Mouse (Mus musculus) neural tube, embryonic 12.5 days (tissue): ENCODE results near the gene Romo1. TPM values are rescaled to one million over a fixed set of nuclear protein-coding genes. Genes with fewer than 3 reads are reported as not detected.
A peak's percentile ranks its signal among the peaks of the same experiment; 100 is the strongest.

Source experiments
- ATAC-seq: fragments of 200-750 bp; cut with Nextera tagmentation; 2 replicates; pipeline ENCODE4 v1.8.0; 2017; ENCODE audit warnings: low read depth, mild to moderate bottlenecking, moderate TSS enrichment, moderate library complexity; ENCODE audit not compliant: low FRiP score
- H3K27ac ChIP-seq: fragments of 300-500 bp; sonication (generic); 2 replicates; pipeline ENCODE4 v1.5.1; 2016
- H3K27me3 ChIP-seq: fragments of 300-500 bp; sonication (generic); replicated peaks from 2 replicates; pipeline ENCODE4 v1.6.1; 2016; ENCODE audit warnings: mild to moderate bottlenecking
- H3K36me3 ChIP-seq: fragments of 300-500 bp; sonication (generic); 2 replicates; pipeline ENCODE4 v1.6.1; 2016; ENCODE audit warnings: mild to moderate bottlenecking
- H3K4me1 ChIP-seq: fragments of 300-500 bp; sonication (generic); 2 replicates; pipeline ENCODE4 v1.6.1; 2016
- H3K4me2 ChIP-seq: fragments of 300-500 bp; sonication (generic); replicated peaks from 2 replicates; pipeline ENCODE4 v1.6.1; 2016; ENCODE audit warnings: mild to moderate bottlenecking
- H3K4me3 ChIP-seq: fragments of 300-500 bp; sonication (generic); 2 replicates; pipeline ENCODE4 v1.5.1; 2016
- H3K9ac ChIP-seq: fragments of 300-500 bp; sonication (generic); 2 replicates; pipeline ENCODE4 v1.6.1; 2016; ENCODE audit warnings: mild to moderate bottlenecking
- H3K9me3 ChIP-seq: fragments of 300-500 bp; sonication (generic); 2 replicates; pipeline ENCODE4 v1.6.1; 2016; ENCODE audit warnings: mild to moderate bottlenecking
- WGBS: fragments of 180-500 bp; shearing (Covaris S2); methylation state at CpG from one replicate; pipeline ENCODE4 v1.1.7; 2016; 5-methylcytosine and 5-hydroxymethylcytosine counted together
- polyA plus RNA-seq: library from polyadenylated mRNA; unstranded; fragments of >200 nt; fragmentation: Nextera tagmentation; extraction: Ambion mirVana; gene quantifications from 2 replicates; pipeline ENCODE4 v1.2.1, GENCODE M21; 2016

The Romo1 gene
- polyA plus RNA-seq, 1 experiment from 2014 or later = 445 TPM

GRCm38 (mm10) chr2:156145486-156146130, 1.8 kb downstream of the Romo1 start:
- Histone ChIP-seq H3K27me3 (no peaks in the 10 kb centered on the region), H3K9ac (no peak overlapping the region), H3K4me1 (peaks cover 12% of the 10 kb centered on the region), H3K4me3 (no peak overlapping the region), H3K36me3 (peaks cover 38% of the 10 kb centered on the region), H3K4me2 (peak overlapping the region; percentile 74), H3K27ac (no peak overlapping the region), H3K9me3 (no peaks in the 10 kb centered on the region)
- no peak for ATAC-seq
- 67% methylated on average over 11 of the region's 11 CpGs for WGBS

- Histone ChIP-seq H3K9ac (no peak overlapping the region), H3K4me3 (no peak overlapping the region), H3K27me3 (no peaks in the 10 kb centered on the region), H3K4me1 (peaks cover 12% of the 10 kb centered on the region), H3K27ac (no peak overlapping the region), H3K9me3 (no peaks in the 10 kb centered on the region), H3K36me3 (peaks cover 44% of the 10 kb centered on the region), H3K4me2 (no peak overlapping the region)
- no peak for ATAC-seq
- WGBS = 77% methylated on average over 5 of the region's 5 CpGs
These were observed 2.6 kb downstream of the Romo1 start for GRCm38 (mm10) chr2:156146272-156146989.

- no peak overlapping the region for H3K27ac ChIP-seq
- ATAC-seq = no peak
- no peak overlapping the region for H3K4me2 ChIP-seq
- H3K4me1 ChIP-seq = peaks cover 12% of the 10 kb centered on the region
- H3K4me3 ChIP-seq = no peak overlapping the region
- no peak overlapping the region for H3K9ac ChIP-seq
- H3K27me3 ChIP-seq = no peaks in the 10 kb centered on the region
- no peaks in the 10 kb centered on the region for H3K9me3 ChIP-seq
- peaks cover 44% of the 10 kb centered on the region for H3K36me3 ChIP-seq
- 94% methylated on average over 3 of the region's 3 CpGs for WGBS
These were observed 3.6 kb downstream of the Romo1 start for GRCm38 (mm10) chr2:156147316-156147915.

- Histone ChIP-seq H3K36me3 (peaks cover 65% of the 10 kb centered on the region), H3K9me3 (no peaks in the 10 kb centered on the region), H3K4me1 (no peaks in the 10 kb centered on the region), H3K9ac (no peak overlapping the region), H3K27ac (no peak overlapping the region), H3K4me2 (no peak overlapping the region), H3K4me3 (no peak overlapping the region), H3K27me3 (no peaks in the 10 kb centered on the region)
- ATAC-seq = no peak
These were observed 7.7 kb downstream of the Romo1 start for GRCm38 (mm10) chr2:156151538-156151937.

GRCm38 (mm10) chr2:156165478-156165877, 21.6 kb downstream of the Romo1 start:
- no peak overlapping the region for H3K4me2 ChIP-seq
- peaks cover 76% of the 10 kb centered on the region for H3K36me3 ChIP-seq
- ATAC-seq = no peak
- no peaks in the 10 kb centered on the region for H3K9me3 ChIP-seq
- no peak overlapping the region for H3K27ac ChIP-seq
- H3K27me3 ChIP-seq = no peaks in the 10 kb centered on the region
- no peak overlapping the region for H3K4me3 ChIP-seq
- WGBS = 98% methylated on average over 1 of the region's 1 CpGs
- no peak overlapping the region for H3K9ac ChIP-seq
- H3K4me1 ChIP-seq = no peaks in the 10 kb centered on the region

GRCm38 (mm10) chr2:156166557-156166956, 22.7 kb downstream of the Romo1 start:
- Histone ChIP-seq H3K9me3 (no peaks in the 10 kb centered on the region), H3K4me1 (no peaks in the 10 kb centered on the region), H3K4me3 (no peak overlapping the region), H3K36me3 (peaks cover 78% of the 10 kb centered on the region), H3K4me2 (no peak overlapping the region), H3K27me3 (no peaks in the 10 kb centered on the region), H3K9ac (no peak overlapping the region), H3K27ac (no peak overlapping the region)
- 95% methylated on average over 5 of the region's 5 CpGs for WGBS
- no peak for ATAC-seq

- Histone ChIP-seq H3K27me3 (no peaks in the 10 kb centered on the region), H3K4me1 (peaks cover 21% of the 10 kb centered on the region), H3K4me3 (no peak overlapping the region), H3K27ac (no peak overlapping the region), H3K9ac (no peak overlapping the region), H3K4me2 (peak overlapping the region; percentile 9; the same call in 1 of the 2 replicates), H3K9me3 (no peaks in the 10 kb centered on the region), H3K36me3 (peaks cover 44% of the 10 kb centered on the region)
- 93% methylated on average over 6 of the region's 6 CpGs for WGBS
- no peak for ATAC-seq
These were observed 33.2 kb downstream of the Romo1 start for GRCm38 (mm10) chr2:156177079-156177478.

- Histone ChIP-seq H3K27ac (no peak overlapping the region), H3K36me3 (peaks cover 39% of the 10 kb centered on the region), H3K27me3 (no peaks in the 10 kb centered on the region), H3K9ac (no peak overlapping the region), H3K4me2 (peak overlapping the region; percentile 88), H3K4me1 (peaks cover 21% of the 10 kb centered on the region), H3K4me3 (no peak overlapping the region), H3K9me3 (no peaks in the 10 kb centered on the region)
- no peak for ATAC-seq
- WGBS = 87% methylated on average over 7 of the region's 7 CpGs
These were observed 33.8 kb downstream of the Romo1 start for GRCm38 (mm10) chr2:156177651-156178050.

GRCm38 (mm10) chr2:156179046-156179795, 35.4 kb downstream of the Romo1 start:
- no peaks in the 10 kb centered on the region for H3K27me3 ChIP-seq
- ATAC-seq = peak; percentile 65
- peak overlapping the region; percentile 100 for H3K9ac ChIP-seq
- peaks cover 29% of the 10 kb centered on the region for H3K36me3 ChIP-seq
- peak overlapping the region; percentile 88 for H3K4me2 ChIP-seq
- 2% methylated on average over 47 of the region's 47 CpGs for WGBS
- H3K9me3 ChIP-seq = no peaks in the 10 kb centered on the region
- H3K27ac ChIP-seq = peak overlapping the region; percentile 91
- H3K4me3 ChIP-seq = peak overlapping the region; percentile 99
- H3K4me1 ChIP-seq = peaks cover 21% of the 10 kb centered on the region

GRCm38 (mm10) chr2:156179796-156180093, 35.9 kb downstream of the Romo1 start:
- ATAC-seq = no peak; the same call in 1 of the 2 replicates
- Histone ChIP-seq H3K9me3 (no peaks in the 10 kb centered on the region), H3K9ac (peak overlapping the region; percentile 100), H3K36me3 (peaks cover 23% of the 10 kb centered on the region), H3K27ac (peak overlapping the region; percentile 91), H3K4me1 (peaks cover 21% of the 10 kb centered on the region), H3K27me3 (no peaks in the 10 kb centered on the region), H3K4me2 (peak overlapping the region; percentile 88; the same call in 1 of the 2 replicates), H3K4me3 (peak overlapping the region; percentile 99)
- WGBS = under 1% methylated on average over 41 of the region's 41 CpGs

GRCm38 (mm10) chr2:156180094-156180821, 36.4 kb downstream of the Romo1 start, which contains the start of gene Rbm39:
Rbm39 (minus strand) TSS chr2:156180238.
- H3K4me2 ChIP-seq = peak within 1 kb of the TSS; percentile 88
- peak; percentile 98 for ATAC-seq
- WGBS = under 1% methylated on average over 47 of the region's 47 CpGs
- H3K36me3 ChIP-seq = peaks cover 21% of the 10 kb centered on the region
- H3K27ac ChIP-seq = peak within 1 kb of the TSS; percentile 94
- peak within 1 kb of the TSS; percentile 99 for H3K4me3 ChIP-seq
- H3K9me3 ChIP-seq = no peaks in the 10 kb centered on the region
- no peaks in the 10 kb centered on the region for H3K27me3 ChIP-seq
- peaks cover 21% of the 10 kb centered on the region for H3K4me1 ChIP-seq
- H3K9ac ChIP-seq = peak within 1 kb of the TSS; percentile 100
